In genomic region chr17:42243852-42244251, GRCm38 (mm10) we compare ENCODE assay signal across 12 mouse cellular contexts.
"Had no signal": no experiment of that assay in that cellular context is flagged by ENCODE, and none has a peak within 500 bp of the region (broad histone marks: within the 10 kb centered on the region; RNA-seq: fewer than 3 reads in every experiment).

No protein-coding gene starts in this region.

- DNase-seq: gastrocnemius, postnatal 14 days; gastrocnemius, postnatal 36 days; heart, adult 11 months; heart, adult 2 months; heart, postnatal 14 days; heart, postnatal 36 days; kidney, adult 11 months; kidney, adult 2 months; kidney, adult 9 months; kidney, postnatal 25 days; kidney, postnatal 4 days; left cerebral cortex, postnatal 4 days had no signal
